Mouse (Mus musculus): ENCODE results near the gene Kdm3a.

DNA sequence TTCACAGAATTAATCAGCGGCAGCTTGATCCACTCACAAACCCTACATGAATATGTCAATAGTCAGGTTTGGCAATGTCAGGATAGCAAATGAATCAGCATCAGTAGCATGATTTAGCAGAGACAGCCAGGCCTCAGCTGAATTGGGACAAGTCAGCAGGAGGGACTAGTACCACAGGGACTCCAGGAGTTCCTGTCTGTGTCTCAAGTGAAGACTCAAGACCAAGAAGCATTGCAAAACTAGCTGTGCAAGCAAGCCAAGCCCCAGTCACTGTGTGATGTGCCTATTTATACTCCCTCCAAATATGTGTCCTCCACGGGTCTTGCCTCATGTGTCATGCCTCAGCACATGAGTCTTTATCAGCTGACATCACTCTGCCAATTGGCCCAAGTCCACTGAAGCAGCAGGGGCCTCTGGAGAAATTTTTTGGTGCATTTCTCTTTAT lies 77.3 kb downstream of the Kdm3a start:
- TF ChIP-seq ETS1 (conservative IDR thresholded peaks at IDR 0.05; ENCODE audit: low read depth, low read length) (no peak), SIN3A (IDR thresholded peaks at IDR 0.05; ENCODE audit: low read length) (no peak), RAD21 (IDR thresholded peaks at IDR 0.05; ENCODE audit: low read depth, low read length) (no peak), MYC (IDR thresholded peaks at IDR 0.05; ENCODE audit: low read depth, low read length) (no peak), CTCF (conservative IDR thresholded peaks at IDR 0.05 in 1 of 2, IDR thresholded peaks at IDR 0.05 in 1 of 2; ENCODE audit: low read depth in 2 of 2, low read length in 2 of 2) (no peak), EP300 (IDR thresholded peaks at IDR 0.05; ENCODE audit: low read length) (no peak)
